Mouse (Mus musculus): ENCODE data around the gene Spon1. TPM values are rescaled to one million over a fixed set of nuclear protein-coding genes. Genes with fewer than 3 reads are reported as not detected.
A peak's percentile ranks its signal among the peaks of the same experiment; 100 is the strongest.

The Spon1 gene
- polyA plus RNA-seq, 1 experiment from 2014 or later, result 59.3 TPM

DNA sequence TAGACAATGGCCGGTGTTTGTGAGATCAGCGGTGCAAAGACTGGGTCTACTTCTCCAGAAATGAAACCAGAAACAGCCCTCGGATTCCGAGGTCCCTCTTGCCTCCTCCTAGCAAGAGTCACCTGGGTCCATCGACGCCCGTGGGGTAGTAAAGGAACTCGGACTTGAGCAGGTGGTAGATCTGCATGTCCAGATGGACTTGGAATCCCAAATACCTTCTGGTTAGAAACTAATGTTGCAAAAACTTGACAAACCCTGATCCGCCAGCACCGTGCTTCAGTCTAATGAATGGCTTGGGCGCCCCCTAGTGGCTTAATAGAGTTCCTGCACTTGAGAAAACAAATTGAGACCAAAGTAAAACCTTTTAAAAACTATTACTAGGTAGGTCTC lies 254.9 kb downstream of the Spon1 start:
- Histone ChIP-seq H3K27me3 (ENCODE audit: control insufficient read depth, insufficient read depth, low read length) (no peaks in the 10 kb centered on the region), H3K9ac (ENCODE audit: low read length) (peak overlapping the region; percentile 77), H3K36me3 (ENCODE audit: control insufficient read depth, insufficient read depth) (no peaks in the 10 kb centered on the region), H3K4me3 (ENCODE audit: low read length) (peak overlapping the region; percentile 73), H3K27ac (ENCODE audit: low read length) (0 out of 2 replicates have a peak overlapping the region, but pooled peaks have one; percentile 42), H3K4me2 (ENCODE audit: low read depth, low read length) (peak overlapping the region; percentile 89), H3K9me3 (replicated peaks; ENCODE audit: control insufficient read depth, low read length) (no peaks in the 10 kb centered on the region), H3K4me1 (ENCODE audit: control insufficient read depth, insufficient read depth, low read length) (peaks cover 6% of the 10 kb centered on the region; the same call in 1 of the 2 replicates)
- under 1% methylated on average over 11 of the region's 11 CpGs for WGBS
- ATAC-seq (replicated peaks; ENCODE audit: extremely low read depth, insufficient read depth, low FRiP score), result peak; percentile 64

DNA sequence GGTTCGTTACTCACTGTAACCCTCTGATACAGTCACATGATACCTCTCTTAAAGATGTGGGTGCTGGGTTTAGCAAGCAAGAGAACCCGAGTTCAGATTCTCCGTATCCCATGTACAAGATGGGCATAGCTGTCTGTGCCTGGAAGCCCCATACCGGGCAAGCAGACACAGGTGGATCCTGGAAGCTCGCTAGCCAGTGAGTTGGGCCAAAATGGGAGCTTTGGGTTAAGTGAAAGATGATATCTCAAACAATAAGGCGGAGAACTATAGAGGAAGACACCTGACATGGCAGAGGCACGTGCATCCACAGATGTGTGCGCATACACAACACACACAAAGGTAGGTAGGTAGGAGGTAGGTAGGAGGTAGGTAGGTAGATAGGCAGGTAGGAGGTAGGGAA lies 261.1 kb downstream of the Spon1 start:
- Histone ChIP-seq H3K9me3 (replicated peaks; ENCODE audit: control insufficient read depth, low read length) (no peaks in the 10 kb centered on the region), H3K27ac (ENCODE audit: low read length) (no peak overlapping the region), H3K9ac (ENCODE audit: low read length) (no peak overlapping the region), H3K36me3 (ENCODE audit: control insufficient read depth, insufficient read depth) (peaks cover 3% of the 10 kb centered on the region; the same call in 1 of the 2 replicates), H3K4me3 (ENCODE audit: low read length) (no peak overlapping the region), H3K4me2 (ENCODE audit: low read depth, low read length) (no peak overlapping the region), H3K4me1 (ENCODE audit: control insufficient read depth, insufficient read depth, low read length) (no peaks in the 10 kb centered on the region), H3K27me3 (ENCODE audit: control insufficient read depth, insufficient read depth, low read length) (no peaks in the 10 kb centered on the region)
- ATAC-seq (replicated peaks; ENCODE audit: extremely low read depth, insufficient read depth, low FRiP score), result no peak
- 86% methylated on average over 8 of the region's 8 CpGs for WGBS

DNA sequence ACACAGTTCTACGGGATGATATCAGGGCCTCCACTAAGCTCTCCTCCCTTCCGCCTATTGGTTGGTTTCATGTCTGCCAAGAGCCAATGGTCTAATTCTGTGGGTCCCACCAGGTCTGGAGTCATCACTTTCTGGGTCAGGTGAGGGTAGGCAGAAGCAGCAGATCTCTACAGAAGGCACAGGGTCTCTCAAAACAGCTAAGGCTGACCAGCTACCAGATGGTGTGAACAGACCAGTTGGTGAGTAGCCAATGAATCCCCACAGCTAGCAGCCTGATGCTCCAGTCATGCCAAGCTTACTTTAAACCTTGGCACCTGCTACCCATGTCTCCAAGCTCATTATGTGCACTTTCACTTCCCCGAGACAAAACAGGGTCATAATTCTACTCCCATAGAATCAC lies 261.6 kb downstream of the Spon1 start:
- no peaks in the 10 kb centered on the region for H3K9me3 ChIP-seq (replicated peaks; ENCODE audit: control insufficient read depth, low read length)
- WGBS, result 79% methylated on average over 3 of the region's 3 CpGs
- H3K27ac ChIP-seq (ENCODE audit: low read length), result no peak overlapping the region
- H3K4me3 ChIP-seq (ENCODE audit: low read length), result no peak overlapping the region
- peaks cover 8% of the 10 kb centered on the region; the same call in 1 of the 2 replicates for H3K36me3 ChIP-seq (ENCODE audit: control insufficient read depth, insufficient read depth)
- H3K9ac ChIP-seq (ENCODE audit: low read length), result no peak overlapping the region
- no peak overlapping the region for H3K4me2 ChIP-seq (ENCODE audit: low read depth, low read length)
- ATAC-seq (replicated peaks; ENCODE audit: extremely low read depth, insufficient read depth, low FRiP score), result no peak
- H3K4me1 ChIP-seq (ENCODE audit: control insufficient read depth, insufficient read depth, low read length), result no peaks in the 10 kb centered on the region
- no peaks in the 10 kb centered on the region for H3K27me3 ChIP-seq (ENCODE audit: control insufficient read depth, insufficient read depth, low read length)

DNA sequence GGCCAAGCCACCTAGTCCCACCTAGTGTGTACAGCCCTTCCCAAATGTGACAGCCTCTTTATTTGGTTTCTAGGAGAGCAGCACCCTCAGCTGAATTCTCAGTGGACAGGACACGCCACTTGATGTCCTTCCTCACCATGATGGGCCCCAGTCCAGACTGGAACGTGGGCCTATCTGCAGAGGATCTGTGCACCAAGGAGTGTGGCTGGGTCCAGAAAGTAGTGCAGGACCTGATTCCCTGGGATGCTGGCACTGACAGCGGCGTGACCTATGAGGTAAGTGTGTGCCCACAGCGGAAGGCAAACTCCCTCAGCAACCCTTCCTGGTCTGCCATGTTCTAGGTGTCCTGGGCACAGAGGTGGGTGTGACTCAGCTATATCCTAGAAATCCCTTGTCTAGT lies 263.0 kb downstream of the Spon1 start:
- no peak overlapping the region for H3K27ac ChIP-seq (ENCODE audit: low read length)
- H3K4me1 ChIP-seq (ENCODE audit: control insufficient read depth, insufficient read depth, low read length), result no peaks in the 10 kb centered on the region
- H3K36me3 ChIP-seq (ENCODE audit: control insufficient read depth, insufficient read depth), result peaks cover 11% of the 10 kb centered on the region; the same call in 1 of the 2 replicates
- H3K9ac ChIP-seq (ENCODE audit: low read length), result no peak overlapping the region
- no peak overlapping the region for H3K4me3 ChIP-seq (ENCODE audit: low read length)
- no peaks in the 10 kb centered on the region for H3K27me3 ChIP-seq (ENCODE audit: control insufficient read depth, insufficient read depth, low read length)
- H3K9me3 ChIP-seq (replicated peaks; ENCODE audit: control insufficient read depth, low read length), result no peaks in the 10 kb centered on the region
- no peak overlapping the region for H3K4me2 ChIP-seq (ENCODE audit: low read depth, low read length)
- 86% methylated on average over 5 of the region's 5 CpGs for WGBS
- ATAC-seq (replicated peaks; ENCODE audit: extremely low read depth, insufficient read depth, low FRiP score), result no peak

DNA sequence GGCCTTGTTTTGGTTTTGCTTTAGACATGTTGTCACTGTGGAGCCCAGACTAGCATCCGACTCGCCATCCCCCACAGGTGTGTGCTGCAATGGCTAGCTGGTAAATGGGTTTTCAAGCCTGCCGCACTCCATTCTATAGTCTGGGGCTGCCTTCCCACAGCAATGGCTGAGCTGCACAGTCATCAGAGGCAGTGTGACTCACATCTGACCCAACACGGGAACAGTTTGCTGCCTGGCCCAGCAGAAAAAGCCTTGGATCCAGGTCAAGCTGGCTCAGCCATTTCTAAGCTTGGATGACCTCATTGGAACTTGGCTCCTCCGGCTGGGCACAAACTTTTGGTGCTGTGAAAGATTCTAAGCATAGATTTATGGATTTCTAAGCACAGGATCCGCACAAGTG lies 263.8 kb downstream of the Spon1 start:
- H3K9ac ChIP-seq (ENCODE audit: low read length), result no peak overlapping the region
- ATAC-seq (replicated peaks; ENCODE audit: extremely low read depth, insufficient read depth, low FRiP score), result no peak
- H3K4me3 ChIP-seq (ENCODE audit: low read length), result no peak overlapping the region
- no peaks in the 10 kb centered on the region for H3K9me3 ChIP-seq (replicated peaks; ENCODE audit: control insufficient read depth, low read length)
- no peaks in the 10 kb centered on the region for H3K27me3 ChIP-seq (ENCODE audit: control insufficient read depth, insufficient read depth, low read length)
- no peak overlapping the region for H3K27ac ChIP-seq (ENCODE audit: low read length)
- H3K4me1 ChIP-seq (ENCODE audit: control insufficient read depth, insufficient read depth, low read length), result no peaks in the 10 kb centered on the region
- H3K4me2 ChIP-seq (ENCODE audit: low read depth, low read length), result no peak overlapping the region
- peaks cover 14% of the 10 kb centered on the region; the same call in 1 of the 2 replicates for H3K36me3 ChIP-seq (ENCODE audit: control insufficient read depth, insufficient read depth)
- WGBS, result 70% methylated on average over 6 of the region's 6 CpGs

DNA sequence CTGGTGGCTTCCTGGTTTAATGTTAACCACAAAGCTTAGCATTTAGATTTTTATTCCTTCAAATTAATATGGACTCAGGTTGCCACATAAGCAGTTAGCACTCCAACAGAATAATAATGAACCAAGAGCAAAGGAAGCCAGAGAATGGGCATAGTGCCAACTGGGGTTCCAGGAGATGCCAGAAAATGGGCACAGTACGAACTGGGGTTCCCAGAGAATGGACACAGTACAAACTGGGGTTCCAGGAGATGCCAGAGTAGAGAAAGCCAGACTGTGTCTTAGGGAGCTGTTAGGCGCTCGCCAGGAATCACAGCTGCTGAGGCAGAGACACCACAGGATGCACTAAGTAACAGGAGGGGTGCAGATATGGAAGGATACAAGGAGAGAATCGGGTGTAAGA lies 271.4 kb downstream of the Spon1 start:
- H3K4me3 ChIP-seq (ENCODE audit: low read length), result no peak overlapping the region
- no peak overlapping the region for H3K9ac ChIP-seq (ENCODE audit: low read length)
- H3K36me3 ChIP-seq (ENCODE audit: control insufficient read depth, insufficient read depth), result peaks cover 23% of the 10 kb centered on the region
- H3K4me1 ChIP-seq (ENCODE audit: control insufficient read depth, insufficient read depth, low read length), result peaks cover 13% of the 10 kb centered on the region
- no peak overlapping the region for H3K4me2 ChIP-seq (ENCODE audit: low read depth, low read length)
- WGBS, result 76% methylated on average over 4 of the region's 4 CpGs
- H3K9me3 ChIP-seq (replicated peaks; ENCODE audit: control insufficient read depth, low read length), result no peaks in the 10 kb centered on the region
- H3K27ac ChIP-seq (ENCODE audit: low read length), result no peak overlapping the region
- ATAC-seq (replicated peaks; ENCODE audit: extremely low read depth, insufficient read depth, low FRiP score), result no peak
- H3K27me3 ChIP-seq (ENCODE audit: control insufficient read depth, insufficient read depth, low read length), result no peaks in the 10 kb centered on the region

DNA sequence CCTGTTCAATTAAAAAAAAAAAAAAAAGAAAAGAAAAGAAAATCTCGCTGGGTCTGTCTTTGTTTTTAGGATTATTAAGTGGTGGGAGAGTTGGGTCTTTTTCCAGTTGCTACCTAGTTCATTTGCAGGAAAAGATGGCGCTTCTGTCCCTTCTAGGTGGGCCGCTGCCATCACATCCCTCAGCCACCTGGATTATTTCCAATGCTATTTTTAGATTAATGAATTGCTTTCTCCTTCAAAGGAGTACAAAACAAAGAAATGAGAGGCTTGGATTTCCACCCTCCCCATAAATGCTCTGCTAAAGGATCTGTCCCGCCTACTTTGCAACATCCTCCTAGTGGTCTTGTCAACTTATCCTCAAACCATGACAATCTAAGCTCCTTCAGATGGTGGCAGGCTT lies 275.6 kb downstream of the Spon1 start:
- 73% methylated on average over 4 of the region's 4 CpGs for WGBS
- Histone ChIP-seq H3K27me3 (ENCODE audit: control insufficient read depth, insufficient read depth, low read length) (no peaks in the 10 kb centered on the region), H3K4me2 (ENCODE audit: low read depth, low read length) (no peak overlapping the region), H3K4me1 (ENCODE audit: control insufficient read depth, insufficient read depth, low read length) (peaks cover 34% of the 10 kb centered on the region), H3K27ac (ENCODE audit: low read length) (no peak overlapping the region), H3K36me3 (ENCODE audit: control insufficient read depth, insufficient read depth) (peaks cover 15% of the 10 kb centered on the region), H3K4me3 (ENCODE audit: low read length) (no peak overlapping the region), H3K9me3 (replicated peaks; ENCODE audit: control insufficient read depth, low read length) (no peaks in the 10 kb centered on the region), H3K9ac (ENCODE audit: low read length) (no peak overlapping the region)
- no peak for ATAC-seq (replicated peaks; ENCODE audit: extremely low read depth, insufficient read depth, low FRiP score)

DNA sequence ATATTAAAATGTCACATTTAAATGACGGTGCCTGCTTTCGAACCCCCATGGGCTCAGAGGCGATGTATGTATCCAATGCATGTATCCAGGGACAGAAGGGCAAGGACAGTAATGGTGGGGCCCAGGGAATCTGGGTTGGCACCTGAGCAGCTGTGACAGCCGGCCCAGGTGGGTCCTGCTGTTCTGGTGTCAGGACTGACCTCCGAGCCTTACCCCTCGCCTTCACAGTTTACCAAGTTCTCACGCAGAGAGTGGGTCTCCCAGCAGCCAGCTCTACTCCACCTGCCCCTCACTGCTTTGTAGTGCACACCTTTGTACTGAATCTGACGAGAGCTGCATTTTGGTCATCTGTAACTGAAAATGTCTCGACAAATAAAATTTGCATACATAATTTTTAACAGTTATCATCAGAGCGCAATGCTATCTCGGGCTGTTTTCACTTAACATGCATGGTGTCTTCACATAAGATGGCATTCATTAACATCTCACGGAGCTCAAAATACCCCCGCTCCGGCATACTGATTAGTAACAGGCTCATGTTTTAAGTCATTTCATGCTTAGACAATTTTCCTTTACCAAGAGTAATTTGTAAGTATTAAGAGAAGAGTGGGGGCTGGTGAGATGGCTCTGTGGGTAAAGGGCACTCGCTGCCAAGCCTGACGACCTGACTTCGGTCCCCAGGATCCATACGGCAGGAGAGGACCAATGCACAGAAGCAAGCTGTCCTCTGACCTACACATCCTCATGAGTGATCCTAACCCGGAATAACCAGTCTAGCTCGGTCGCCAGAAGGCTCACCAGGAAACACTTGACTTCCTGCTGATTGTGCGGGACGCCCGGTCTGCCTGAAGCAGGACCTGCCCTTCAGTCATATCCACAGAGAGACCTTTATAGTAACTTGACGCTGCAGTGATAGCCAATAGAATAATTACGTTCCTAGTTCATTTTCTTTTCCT lies 277.5 kb downstream of the Spon1 start:
- H3K27ac ChIP-seq (ENCODE audit: low read length), result no peak overlapping the region
- H3K4me1 ChIP-seq (ENCODE audit: control insufficient read depth, insufficient read depth, low read length), result peaks cover 34% of the 10 kb centered on the region
- no peaks in the 10 kb centered on the region for H3K9me3 ChIP-seq (replicated peaks; ENCODE audit: control insufficient read depth, low read length)
- WGBS, result 67% methylated on average over 26 of the region's 26 CpGs
- H3K36me3 ChIP-seq (ENCODE audit: control insufficient read depth, insufficient read depth), result peaks cover 21% of the 10 kb centered on the region
- H3K9ac ChIP-seq (ENCODE audit: low read length), result no peak overlapping the region
- 0 out of 2 replicates have a peak, but pooled peaks have one; percentile 26 for ATAC-seq (replicated peaks; ENCODE audit: extremely low read depth, insufficient read depth, low FRiP score)
- H3K4me3 ChIP-seq (ENCODE audit: low read length), result no peak overlapping the region
- H3K27me3 ChIP-seq (ENCODE audit: control insufficient read depth, insufficient read depth, low read length), result no peaks in the 10 kb centered on the region
- H3K4me2 ChIP-seq (ENCODE audit: low read depth, low read length), result no peak overlapping the region

DNA sequence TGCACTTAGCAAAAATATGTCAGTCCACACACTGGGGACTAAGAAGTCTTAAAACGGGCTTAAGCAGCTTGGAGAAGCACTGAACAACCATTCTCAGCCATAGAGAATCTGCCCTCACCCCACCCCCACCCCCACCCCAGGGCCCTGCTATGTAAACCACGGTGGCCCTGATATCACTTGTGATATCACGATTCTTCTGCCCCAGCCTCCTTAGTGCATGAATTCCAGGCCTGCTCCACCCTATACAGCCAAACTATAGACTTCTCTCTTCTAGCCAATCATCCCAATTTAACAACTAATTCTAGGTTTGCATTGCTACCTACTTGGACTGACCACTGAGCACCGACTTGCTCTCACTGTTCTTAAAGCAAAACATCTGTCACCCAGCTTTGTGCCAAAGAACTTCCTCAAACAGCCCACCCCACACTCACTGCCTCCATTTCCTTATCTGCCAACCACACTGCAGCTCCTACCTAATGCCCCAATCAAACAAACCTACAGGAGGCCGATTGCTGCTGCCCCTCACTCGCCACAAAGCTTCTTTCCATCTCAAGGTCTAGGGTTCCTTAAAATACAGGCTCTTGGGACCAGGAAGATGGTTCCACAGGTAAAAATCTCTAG lies 278.2 kb downstream of the Spon1 start:
- no peak overlapping the region for H3K9ac ChIP-seq (ENCODE audit: low read length)

More for the DNA sequence above, 278.2 kb downstream of the Spon1 start:
- Histone ChIP-seq H3K4me1 (ENCODE audit: control insufficient read depth, insufficient read depth, low read length) (peaks cover 29% of the 10 kb centered on the region), H3K27ac (ENCODE audit: low read length) (no peak overlapping the region), H3K9me3 (replicated peaks; ENCODE audit: control insufficient read depth, low read length) (no peaks in the 10 kb centered on the region), H3K4me2 (ENCODE audit: low read depth, low read length) (no peak overlapping the region), H3K4me3 (ENCODE audit: low read length) (no peak overlapping the region), H3K27me3 (ENCODE audit: control insufficient read depth, insufficient read depth, low read length) (no peaks in the 10 kb centered on the region), H3K36me3 (ENCODE audit: control insufficient read depth, insufficient read depth) (peaks cover 22% of the 10 kb centered on the region)
- WGBS, result 51% methylated on average over 6 of the region's 6 CpGs
- no peak for ATAC-seq (replicated peaks; ENCODE audit: extremely low read depth, insufficient read depth, low FRiP score)
